Mouse (Mus musculus) erythroblast, embryonic 14.5 days (primary cell): Measurements from ENCODE around the gene Nfib.

Experiments used
- GATA1 ChIP-seq: IDR thresholded peaks from 2 replicates; pipeline ENCODE4 v1.6.1; 2012; ENCODE audit warnings: low read length, inconsistent platforms, mixed read lengths
- TAL1 ChIP-seq: IDR thresholded peaks from 3 replicates; pipeline ENCODE4 v1.6.1; 2012; ENCODE audit warnings: low read length, inconsistent platforms, mixed read lengths

- no peak for TF ChIP-seq GATA1
- no peak for TF ChIP-seq TAL1
These were observed 432.3 kb downstream of the Nfib start for GRCm38 (mm10) chr4:82273049-82273754.
